Mouse (Mus musculus) liver, embryonic 14.5 days (tissue): ENCODE data around the gene Filip1l.

ENCODE experiments used
- CTCF ChIP-seq: IDR thresholded peaks from 2 replicates; pipeline ENCODE4 v1.5.1; 2016; ENCODE audit warnings: antibody characterized with exemption, low read depth, control low read depth
- EP300 ChIP-seq: IDR thresholded peaks from 2 replicates; pipeline ENCODE4 v1.6.1; 2016; ENCODE audit warnings: antibody characterized with exemption, low read depth

GRCm38 (mm10) chr16:57601031-57601430 is 248.1 kb downstream of the Filip1l start:
- TF ChIP-seq CTCF (no peak), EP300 (no peak)
